ENCODE assay signal across 21 mouse cellular contexts in genomic region chr3:75492913-75493312, GRCm38 (mm10). TPM values are rescaled to one million over a fixed set of nuclear protein-coding genes. Genes with fewer than 3 reads are reported as not detected.
DNase-seq lines count a peak whose midpoint lies in the region; ATAC-seq and TF ChIP-seq lines count a peak whose summit lies in the region.
"Had no signal": no experiment of that assay in that cellular context is flagged by ENCODE, and none has a peak within 500 bp of the region (broad histone marks: within the 10 kb centered on the region; RNA-seq: fewer than 3 reads in every experiment).

No protein-coding gene starts in this region.

- no peak overlapping the region for H3K9ac ChIP-seq in limb, embryonic 13.5 days
- H3K9ac ChIP-seq in liver, postnatal 0 days (replicated peaks): no peak overlapping the region
- H3K9ac ChIP-seq: embryonic facial prominence, embryonic 15.5 days; forebrain, embryonic 12.5 days; heart, embryonic 13.5 days; lung, embryonic 15.5 days; stomach, embryonic 15.5 days had no signal

- TF ChIP-seq POLR2A in kidney, adult 2 months (IDR thresholded peaks at IDR 0.05; ENCODE audit: low read depth, low read length): no peak

- intact Hi-C loops in heart, postnatal 25 days (cut with DNase I): no loop called here

- H3K27me3 ChIP-seq in kidney, adult 2 months (replicated peaks; ENCODE audit: control insufficient read depth, insufficient read depth, low read length): no peaks in the 10 kb centered on the region
- H3K27me3 ChIP-seq in limb, embryonic 13.5 days: no peaks in the 10 kb centered on the region
- H3K27me3 ChIP-seq in liver, postnatal 0 days (ENCODE audit: insufficient read depth, low read length): no peaks in the 10 kb centered on the region
- H3K27me3 ChIP-seq: embryonic facial prominence, embryonic 15.5 days; forebrain, embryonic 12.5 days; heart, embryonic 13.5 days; lung, embryonic 15.5 days; stomach, embryonic 15.5 days had no signal

- no peak overlapping the region for H3K4me3 ChIP-seq in kidney, adult 2 months (ENCODE audit: insufficient read depth, low read depth, low read length)
- H3K4me3 ChIP-seq in limb, embryonic 13.5 days: no peak overlapping the region
- H3K4me3 ChIP-seq in liver, postnatal 0 days (ENCODE audit: low read depth, low read length): no peak overlapping the region
- H3K4me3 ChIP-seq: embryonic facial prominence, embryonic 15.5 days; forebrain, embryonic 12.5 days; heart, embryonic 13.5 days; lung, embryonic 15.5 days; stomach, embryonic 15.5 days had no signal

- H3K27ac ChIP-seq in kidney, adult 2 months (ENCODE audit: insufficient read depth, low read depth, low read length): no peak overlapping the region
- no peak overlapping the region; the same call in 1 of the 2 replicates for H3K27ac ChIP-seq in limb, embryonic 13.5 days
- H3K27ac ChIP-seq in liver, postnatal 0 days (ENCODE audit: low read depth): no peak overlapping the region
- H3K27ac ChIP-seq: embryonic facial prominence, embryonic 15.5 days; forebrain, embryonic 12.5 days; heart, embryonic 13.5 days; lung, embryonic 15.5 days; stomach, embryonic 15.5 days had no signal

- ATAC-seq in limb, embryonic 13.5 days (ENCODE audit: low FRiP score, low read depth): peak; percentile 75; the same call in 1 of the 2 replicates
- peak; percentile 85 for ATAC-seq in liver, postnatal 0 days

- no peak for TF ChIP-seq CTCF in kidney, adult 2 months (conservative IDR thresholded peaks at IDR 0.05; ENCODE audit: insufficient read depth, insufficient read length, low read depth, low read length)
- TF ChIP-seq CTCF in liver, postnatal 0 days (IDR thresholded peaks at IDR 0.05; ENCODE audit: low read depth): no peak

- no peaks in the 10 kb centered on the region for H3K36me3 ChIP-seq in kidney, adult 2 months (ENCODE audit: control insufficient read depth, insufficient read depth, low read length)
- H3K36me3 ChIP-seq in limb, embryonic 13.5 days: no peaks in the 10 kb centered on the region
- H3K36me3 ChIP-seq in liver, postnatal 0 days (replicated peaks; ENCODE audit: insufficient read depth, low read length): no peaks in the 10 kb centered on the region
- H3K36me3 ChIP-seq: embryonic facial prominence, embryonic 15.5 days; forebrain, embryonic 12.5 days; heart, embryonic 13.5 days; lung, embryonic 15.5 days; stomach, embryonic 15.5 days had no signal

- 30% methylated on average over 3 of the region's 3 CpGs for WGBS in kidney, adult 2 months
- WGBS in limb, embryonic 13.5 days: 22% methylated on average over 3 of the region's 3 CpGs
- 53% methylated on average over 3 of the region's 3 CpGs for WGBS in liver, postnatal 0 days (ENCODE audit: insufficient replicate concordance)

- H3K4me2 ChIP-seq in limb, embryonic 13.5 days (replicated peaks): no peak overlapping the region
- H3K4me2 ChIP-seq in liver, postnatal 0 days (ENCODE audit: low read depth, low read length): no peak overlapping the region
- H3K4me2 ChIP-seq: embryonic facial prominence, embryonic 15.5 days; forebrain, embryonic 12.5 days; heart, embryonic 13.5 days; lung, embryonic 15.5 days; stomach, embryonic 15.5 days had no signal

- no peaks in the 10 kb centered on the region for H3K9me3 ChIP-seq in limb, embryonic 13.5 days
- H3K9me3 ChIP-seq in liver, postnatal 0 days (ENCODE audit: low read length): no peaks in the 10 kb centered on the region
- H3K9me3 ChIP-seq: embryonic facial prominence, embryonic 15.5 days; forebrain, embryonic 12.5 days; heart, embryonic 13.5 days; lung, embryonic 15.5 days; stomach, embryonic 15.5 days had no signal

- H3K4me1 ChIP-seq in kidney, adult 2 months (ENCODE audit: control insufficient read depth, insufficient read depth, low read length): no peaks in the 10 kb centered on the region
- 0 out of 2 replicates have a peak, but pooled peaks cover 2% of the 10 kb centered on the region for H3K4me1 ChIP-seq in limb, embryonic 13.5 days
- no peaks in the 10 kb centered on the region for H3K4me1 ChIP-seq in liver, postnatal 0 days (ENCODE audit: insufficient read depth)
- H3K4me1 ChIP-seq: embryonic facial prominence, embryonic 15.5 days; forebrain, embryonic 12.5 days; heart, embryonic 13.5 days; lung, embryonic 15.5 days; stomach, embryonic 15.5 days had no signal

- peak; percentile 60 for DNase-seq in kidney, adult 2 months
- DNase-seq in kidney, adult 18-20 months: no peak
- DNase-seq in kidney, adult 9 months: peak; percentile 47
- DNase-seq in liver, postnatal 0 days: peak; percentile 28
- no peak for DNase-seq in heart, postnatal 25 days (ENCODE audit: low spot score)
- DNase-seq in urinary bladder, adult 18-20 months (ENCODE audit: low spot score in 2 of 2): no peak
- DNase-seq in adrenal gland, adult 8-10 months: no peak
- DNase-seq: adrenal gland, adult 2 months; cerebellum, adult 2 months; layer of hippocampus, adult 9-11 months; spleen, adult 18-20 months; thymus, postnatal 14 days had no signal

- TF ChIP-seq EP300 in liver, postnatal 0 days (IDR thresholded peaks at IDR 0.05; ENCODE audit: low read depth): no peak

RNA-seq across cellular contexts. Expression of gene Wdr49, which starts 11.0 kb away (rescaled TPM):
- polyA plus RNA-seq in kidney, adult 2 months (2012; rRNA removed): not detected in 2 replicates
- not detected in 2 replicates for polyA plus RNA-seq in limb, embryonic 13.5 days (2015; fragmentation: Nextera tagmentation; extraction: Ambion mirVana)
- not detected in 2 replicates for polyA plus RNA-seq in liver, postnatal 0 days (2015; fragmentation: Nextera tagmentation; extraction: Ambion mirVana)
- not detected for total RNA-seq in heart, postnatal 25 days (2021)
- total RNA-seq in adrenal gland, adult 8-10 months (2022): not detected
- total RNA-seq: adrenal gland, adult 2 months; megakaryocyte progenitor cell, adult 5-6 weeks; monocyte, adult 5-6 weeks had no signal
- polyA plus RNA-seq: adrenal gland, adult 2 months; forebrain, embryonic 12.5 days; gonadal fat pad, adult 2 months; heart, embryonic 13.5 days; lung, embryonic 15.5 days; stomach, embryonic 15.5 days had no signal

Comparison
In these comparisons a context has a peak if more than half of its experiments do, and no peak if none do; other contexts are left out.
1. DNase-seq: peak in kidney, adult 2 months (single experiment), kidney, adult 9 months (single experiment) and liver, postnatal 0 days (single experiment); none in kidney, adult 18-20 months (single experiment), heart, postnatal 25 days (single experiment), urinary bladder, adult 18-20 months (0 of 2) and adrenal gland, adult 8-10 months (single experiment).